Mouse (Mus musculus): Measurements from ENCODE around the gene 3830406C13Rik.

DNA sequence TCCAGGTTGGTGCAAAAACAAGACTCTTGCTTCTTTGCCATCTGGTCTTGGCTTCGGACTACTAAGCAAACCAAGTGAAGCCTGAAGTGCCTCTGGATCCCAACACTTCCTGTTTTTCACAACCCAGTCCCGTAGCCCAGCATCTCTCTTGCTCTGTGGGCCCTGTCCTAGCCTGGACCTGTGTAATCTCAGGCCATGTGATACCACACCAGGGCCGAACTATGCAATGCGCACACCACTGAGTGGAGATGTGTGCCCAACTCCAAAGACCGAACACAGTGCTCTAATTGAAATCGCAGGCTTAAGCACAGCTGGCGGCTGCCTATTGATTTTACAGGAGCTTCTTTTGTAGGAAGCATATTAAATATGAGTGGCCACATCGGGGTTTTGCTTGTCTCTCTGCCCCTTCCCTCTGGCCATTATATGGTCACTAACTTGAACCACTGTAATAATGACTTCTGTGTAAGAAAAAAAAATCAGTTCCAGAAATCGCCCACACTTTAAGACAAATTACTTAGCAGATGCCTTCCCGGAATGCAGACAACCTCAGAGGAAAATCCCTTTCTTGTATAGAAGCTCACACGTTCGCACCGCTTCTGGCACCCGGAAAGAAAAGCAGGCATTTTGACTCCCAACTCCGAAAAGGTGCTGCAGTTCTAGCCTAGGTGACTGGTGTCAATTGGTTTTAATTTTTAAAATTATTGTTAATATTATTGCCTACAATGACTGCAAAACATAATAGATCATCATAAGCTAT, 65.5 kb downstream of the 3830406C13Rik start:
- TF ChIP-seq CTCF (IDR thresholded peaks at IDR 0.05; ENCODE audit: control insufficient read depth, insufficient read depth, insufficient read length) (no peak), MAX (IDR thresholded peaks at IDR 0.05) (no peak), MYOD1 (IDR thresholded peaks at IDR 0.05; ENCODE audit: control insufficient read depth, insufficient read length, low read depth) (no peak), USF1 (IDR thresholded peaks at IDR 0.05; ENCODE audit: low read depth) (no peak)

All from C2C12 (cell line).